Mouse (Mus musculus) cortical plate, adult 2 months (tissue): ENCODE measurements around the gene Sema5a.

Experiments
- CTCF ChIP-seq: fragments of 200-500 bp; IDR thresholded peaks from 2 replicates; pipeline ENCODE4 v1.5.1; 2011; ENCODE audit warnings: mild to moderate bottlenecking, control low read depth, low read length; ENCODE audit not compliant: insufficient read depth; ENCODE audit errors: extremely low read depth
- POLR2A ChIP-seq: fragments of 200-500 bp; IDR thresholded peaks from 2 replicates; pipeline ENCODE4 v1.6.1; 2011; ENCODE audit warnings: mild to moderate bottlenecking, low read length, control low read depth; ENCODE audit not compliant: insufficient read depth; ENCODE audit errors: extremely low read depth

DNA sequence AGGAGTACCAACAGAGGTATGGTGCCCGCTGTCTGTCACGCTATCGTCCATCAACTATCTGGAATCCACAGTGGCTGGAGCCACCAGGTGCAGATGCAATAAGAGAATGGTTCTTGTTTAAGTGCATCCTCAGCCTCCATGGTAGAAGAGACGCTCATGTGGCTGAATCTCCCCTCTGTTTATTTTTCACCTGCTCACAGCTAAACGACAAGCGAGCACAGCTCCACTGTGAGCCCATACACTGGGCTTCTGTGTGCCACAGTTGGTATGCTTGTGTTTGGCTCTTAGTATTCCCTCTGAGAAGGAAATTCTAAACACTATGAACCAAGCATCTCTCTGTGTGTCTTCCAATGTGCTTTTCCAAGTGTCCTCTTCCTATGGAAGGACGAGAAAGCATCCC, 366.6 kb downstream of the Sema5a start:
- no peak for TF ChIP-seq CTCF
- no peak for TF ChIP-seq POLR2A
